Mouse (Mus musculus): ENCODE data around the gene Zmiz1. TPM values are rescaled to one million over a fixed set of nuclear protein-coding genes. Genes with fewer than 3 reads are reported as not detected.

The Zmiz1 gene
- total RNA-seq, 2 experiments from 2014 or later, result 27.4 to 34.5 TPM

DNA sequence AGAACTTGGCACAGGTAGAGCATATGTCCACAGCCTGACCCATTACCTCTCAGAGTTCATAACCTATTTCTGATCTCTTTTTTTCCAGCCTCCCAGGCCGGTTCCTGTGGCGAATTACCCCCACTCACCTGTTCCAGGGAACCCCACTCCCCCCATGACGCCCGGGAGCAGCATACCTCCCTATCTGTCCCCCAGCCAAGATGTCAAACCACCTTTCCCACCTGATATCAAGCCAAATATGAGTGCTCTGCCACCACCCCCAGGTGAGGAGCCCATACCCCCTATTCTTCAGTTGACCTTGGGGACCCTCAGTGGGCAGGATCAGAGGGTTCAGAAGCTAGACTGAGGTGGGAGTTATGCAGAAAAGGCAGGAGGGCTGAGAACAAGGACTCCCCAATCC, 192.1 kb downstream of the Zmiz1 start:
- TF ChIP-seq CTCF (IDR thresholded peaks at IDR 0.05), result no peak
- intact Hi-C loops (cut with DNase I), result no loop called here

DNA sequence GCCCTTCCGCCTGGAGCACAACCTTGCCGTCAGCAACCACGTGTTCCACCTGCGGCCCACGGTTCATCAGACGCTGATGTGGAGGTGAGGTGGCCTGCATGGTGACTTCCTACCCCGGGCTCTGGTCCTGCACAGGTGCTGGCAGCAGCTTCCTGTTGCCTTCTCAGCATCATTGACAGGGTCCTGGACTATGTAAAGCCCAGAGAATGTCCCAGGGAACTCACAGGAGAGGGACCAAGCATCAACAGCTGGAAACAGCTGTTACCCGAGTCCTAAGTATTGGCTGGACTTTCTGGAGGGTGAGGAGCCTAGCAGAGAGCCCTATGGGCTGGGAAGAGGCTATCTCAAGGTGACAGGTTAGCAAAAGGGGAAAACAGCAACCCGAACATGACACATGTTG, 192.9 kb downstream of the Zmiz1 start:
- no peak for TF ChIP-seq CTCF (IDR thresholded peaks at IDR 0.05)
- H3K4me3 ChIP-seq, result no peak overlapping the region
- no peak for DNase-seq
- intact Hi-C loops (cut with DNase I), result no loop called here
- no peak overlapping the region for H3K27ac ChIP-seq

More for the DNA sequence above, 192.1 kb downstream of the Zmiz1 start:
- Histone ChIP-seq H3K4me3 (no peak overlapping the region), H3K27ac (no peak overlapping the region)
- DNase-seq, result no peak

DNA sequence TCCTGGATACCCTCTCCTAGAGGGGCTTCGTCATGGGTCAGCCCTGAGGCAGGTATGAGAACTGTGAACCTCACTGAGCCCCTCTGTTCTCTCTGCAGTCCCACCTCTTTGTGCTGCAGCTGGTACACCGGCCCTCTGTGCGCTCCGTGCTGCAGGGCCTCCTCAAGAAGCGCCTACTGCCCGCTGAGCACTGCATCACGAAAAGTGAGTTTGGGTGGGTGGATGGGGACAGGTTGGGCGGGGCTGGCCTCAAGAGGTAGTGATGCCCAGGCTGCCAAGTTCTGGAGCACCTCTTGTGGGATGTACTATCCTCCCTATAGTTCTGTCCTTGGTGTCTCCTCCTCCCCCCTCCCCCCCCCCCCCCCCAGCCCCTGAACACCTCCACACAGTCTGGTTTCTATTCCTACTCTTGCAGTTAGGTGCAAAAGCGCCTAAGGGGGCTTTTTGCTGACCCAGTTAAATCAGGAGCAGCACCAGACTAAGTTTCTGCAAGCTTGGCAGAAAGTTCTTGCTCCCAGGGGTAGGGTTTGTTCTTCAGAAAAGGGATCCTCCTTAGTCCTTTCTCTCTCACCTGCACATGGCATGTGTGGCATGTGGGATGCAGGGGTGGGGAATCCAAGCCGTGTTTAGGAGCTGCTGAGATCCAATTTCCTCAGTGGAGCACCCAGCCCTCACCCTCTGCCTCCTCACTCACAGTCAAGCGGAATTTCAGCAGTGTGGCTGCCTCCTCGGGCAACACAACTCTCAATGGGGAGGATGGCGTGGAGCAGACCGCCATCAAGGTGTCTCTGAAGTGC, 195.6 kb downstream of the Zmiz1 start:
- TF ChIP-seq CTCF (IDR thresholded peaks at IDR 0.05), result no peak
- H3K4me3 ChIP-seq, result no peak overlapping the region
- intact Hi-C loops (cut with DNase I), result no loop called here
- DNase-seq, result no peak
- no peak overlapping the region for H3K27ac ChIP-seq

DNA sequence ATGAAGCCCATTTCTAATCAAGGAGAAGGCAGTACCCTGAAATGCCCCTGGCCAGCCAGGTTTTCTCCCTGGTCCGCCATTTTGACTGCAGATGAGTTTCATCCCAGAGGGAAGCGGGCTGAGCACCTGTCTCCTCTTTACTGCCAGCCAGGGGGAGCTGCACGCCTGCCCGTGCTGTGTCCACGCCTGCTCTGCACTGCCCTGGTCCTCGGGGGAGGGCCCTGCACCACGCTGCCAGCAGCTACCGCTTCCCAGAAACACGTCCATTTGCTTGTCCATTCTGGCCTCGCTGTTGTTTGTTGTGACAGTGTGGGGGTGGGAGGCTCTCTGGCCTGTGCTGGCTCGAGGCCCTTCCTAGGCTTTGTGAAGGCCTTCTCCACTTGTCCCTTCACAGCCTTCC, 201.7 kb downstream of the Zmiz1 start:
- intact Hi-C loops (cut with DNase I), result no loop called here
- no peak overlapping the region for H3K27ac ChIP-seq
- TF ChIP-seq CTCF (IDR thresholded peaks at IDR 0.05), result peak; percentile 32
- H3K4me3 ChIP-seq, result no peak overlapping the region
- peak; percentile 34 for DNase-seq

DNA sequence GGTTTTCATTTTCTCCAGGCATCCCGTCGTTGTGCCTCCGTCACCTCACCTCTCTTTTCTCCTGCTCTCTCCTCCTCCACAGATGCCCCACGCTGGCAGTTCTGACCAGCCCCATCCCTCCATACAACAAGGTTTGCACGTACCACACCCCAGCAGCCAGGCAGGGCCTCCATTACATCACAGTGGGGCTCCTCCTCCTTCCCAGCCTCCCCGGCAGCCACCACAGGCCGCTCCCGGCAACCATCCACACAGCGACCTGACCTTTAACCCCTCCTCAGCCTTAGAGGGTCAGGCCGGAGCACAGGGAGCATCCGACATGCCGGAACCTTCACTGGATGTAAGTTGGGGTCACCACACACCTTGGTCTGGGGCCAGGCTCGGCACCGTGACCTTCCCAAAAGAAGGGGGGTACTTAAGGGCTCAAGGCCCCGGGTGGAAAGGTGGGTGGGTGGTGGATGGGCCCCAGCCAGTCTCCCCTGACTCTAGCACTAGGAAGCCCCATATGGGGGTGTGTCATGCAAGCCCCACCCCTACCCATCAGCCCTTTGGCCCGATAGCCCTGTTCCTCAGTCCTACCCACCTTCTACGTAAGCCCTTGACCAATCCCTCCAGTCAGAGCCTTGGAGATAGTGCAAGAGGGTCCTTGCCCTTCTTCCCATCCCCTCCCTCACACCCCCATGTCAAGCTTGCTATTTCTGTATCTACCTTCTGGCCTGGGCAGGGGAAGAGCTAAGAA, 202.4 kb downstream of the Zmiz1 start:
- Histone ChIP-seq H3K4me3 (no peak overlapping the region), H3K27ac (no peak overlapping the region)
- intact Hi-C loops (cut with DNase I), result no loop called here
- DNase-seq, result no peak
- TF ChIP-seq CTCF (IDR thresholded peaks at IDR 0.05), result no peak

DNA sequence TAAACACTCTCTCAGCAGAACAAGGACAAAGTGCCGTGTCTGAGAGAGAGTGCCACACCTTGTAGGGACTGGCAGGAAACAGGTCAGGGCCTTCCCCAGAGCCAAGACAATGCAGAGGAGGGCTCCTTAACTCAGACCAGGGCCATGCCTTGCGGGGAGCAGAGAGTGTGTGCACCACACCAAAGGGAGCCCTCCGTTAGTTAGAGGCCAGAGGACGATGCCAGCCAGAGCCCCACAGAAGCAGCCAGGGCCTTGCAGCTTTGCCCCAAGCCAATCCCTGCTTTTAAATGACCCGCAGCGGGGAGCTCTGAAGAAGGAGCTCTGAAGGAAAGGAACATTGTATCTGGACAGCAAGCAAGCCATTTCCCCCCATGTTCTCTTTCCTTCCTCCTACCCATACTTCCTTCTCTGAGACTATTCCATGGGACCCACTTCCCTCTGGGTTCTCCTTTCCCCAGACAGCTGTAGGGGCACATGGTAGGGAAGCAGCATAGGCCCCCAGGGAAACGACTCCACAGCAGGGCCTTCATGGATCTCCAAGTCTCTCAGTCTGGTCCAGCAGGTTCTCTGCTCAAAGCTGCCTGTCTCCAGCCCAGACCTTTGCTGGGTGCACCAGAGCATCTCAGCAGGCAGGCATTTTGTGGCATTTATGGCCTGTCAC, 204.8 kb downstream of the Zmiz1 start:
- no peak overlapping the region for H3K4me3 ChIP-seq
- no peak for DNase-seq
- no peak overlapping the region for H3K27ac ChIP-seq
- no peak for TF ChIP-seq CTCF (IDR thresholded peaks at IDR 0.05)
- intact Hi-C loops (cut with DNase I), result loop anchor here (1.0 kb wide), 1 partner anchor 202 kb away; no protein-coding TSS in a partner anchor

DNA sequence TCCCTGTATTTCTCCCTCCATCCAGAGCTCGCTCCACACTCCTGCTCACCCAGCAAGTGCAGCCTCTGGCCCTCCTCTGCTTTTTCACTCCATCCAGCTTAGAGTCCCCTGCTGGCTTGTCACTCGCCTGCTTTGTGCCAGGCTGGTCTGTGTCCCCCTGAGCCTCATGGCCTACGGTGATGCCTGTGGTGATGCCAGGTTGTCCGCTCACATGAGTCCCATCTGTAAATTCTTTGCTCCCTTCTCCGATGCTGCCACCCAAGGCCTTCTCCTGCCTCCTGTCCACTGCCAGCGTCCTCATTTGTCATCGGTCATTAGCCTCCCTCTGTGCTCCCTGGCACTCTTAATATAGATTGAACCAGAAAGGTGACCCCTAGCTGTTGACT, 205.3 kb downstream of the Zmiz1 start:
- DNase-seq, result no peak
- Histone ChIP-seq H3K4me3 (no peak overlapping the region), H3K27ac (no peak overlapping the region)
- intact Hi-C loops (cut with DNase I), result no loop called here
- TF ChIP-seq CTCF (IDR thresholded peaks at IDR 0.05), result no peak

DNA sequence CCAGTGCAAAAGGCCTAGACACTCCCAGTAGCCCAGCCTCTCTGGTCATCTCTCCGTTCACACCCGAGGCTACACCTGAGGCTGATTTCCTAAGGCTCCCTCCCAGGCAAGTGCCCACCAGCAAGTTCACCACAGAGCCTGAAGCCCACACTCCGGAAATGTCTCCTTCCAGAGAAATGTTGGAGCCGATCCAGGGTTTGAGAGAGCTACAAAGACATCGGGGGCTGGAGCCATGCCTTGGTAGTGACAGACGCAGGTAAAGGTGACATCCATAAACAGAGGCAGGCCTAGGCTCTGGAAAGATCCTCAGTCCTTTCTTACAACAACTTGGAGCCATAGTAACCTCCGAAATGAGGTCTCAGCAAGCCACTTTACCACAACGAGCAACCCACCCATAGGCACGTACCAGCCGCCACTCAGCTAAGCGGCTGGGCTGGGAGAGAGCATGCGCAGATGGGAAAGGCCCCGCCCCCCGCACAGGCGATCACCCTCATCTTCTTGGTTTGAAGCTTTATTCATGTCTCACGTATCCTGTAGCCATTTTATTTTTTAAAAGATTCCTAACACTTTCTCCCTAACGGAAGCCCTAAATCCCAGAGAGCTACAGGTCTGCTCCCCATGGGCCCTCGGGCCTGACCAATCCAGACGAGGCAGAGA, 206.5 kb downstream of the Zmiz1 start:
- intact Hi-C loops (cut with DNase I), result no loop called here
- no peak for DNase-seq
- no peak overlapping the region for H3K27ac ChIP-seq
- no peak for TF ChIP-seq CTCF (IDR thresholded peaks at IDR 0.05)
- no peak overlapping the region for H3K4me3 ChIP-seq

DNA sequence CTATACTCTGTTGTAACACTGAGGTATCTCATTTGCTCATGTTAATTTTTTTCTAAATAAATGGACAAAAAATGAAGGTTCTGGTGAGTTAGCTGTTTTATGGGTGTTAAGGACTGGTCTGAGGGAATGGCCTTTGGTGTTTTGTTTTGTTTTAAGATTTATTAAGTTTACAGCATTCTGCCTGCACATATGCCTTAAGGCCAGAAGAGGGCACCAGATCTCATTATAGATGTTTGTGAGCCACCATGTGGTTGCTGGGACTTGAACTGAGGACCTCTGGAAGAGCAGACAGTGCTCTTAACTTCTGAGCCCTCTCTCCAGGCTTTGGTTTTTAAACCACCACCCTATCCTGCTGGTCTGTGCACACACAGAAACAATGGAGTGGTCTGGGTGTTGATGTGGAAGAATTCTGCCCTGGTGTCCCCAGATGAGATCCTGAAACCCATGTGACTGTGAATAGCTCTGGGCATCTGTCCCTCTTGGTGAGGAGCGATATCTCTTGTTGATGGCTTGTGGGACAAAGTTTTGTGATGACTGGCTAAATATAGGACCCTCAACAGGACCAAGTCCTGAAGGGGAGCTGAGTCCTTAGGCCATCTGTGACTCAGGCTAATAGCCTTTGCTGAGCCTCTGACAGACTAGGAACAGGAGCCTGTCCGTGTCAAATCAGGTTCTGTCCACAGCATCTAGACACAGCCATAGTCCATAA, 207.8 kb downstream of the Zmiz1 start:
- H3K27ac ChIP-seq, result no peak overlapping the region
- intact Hi-C loops (cut with DNase I), result no loop called here
- DNase-seq, result no peak

DNA sequence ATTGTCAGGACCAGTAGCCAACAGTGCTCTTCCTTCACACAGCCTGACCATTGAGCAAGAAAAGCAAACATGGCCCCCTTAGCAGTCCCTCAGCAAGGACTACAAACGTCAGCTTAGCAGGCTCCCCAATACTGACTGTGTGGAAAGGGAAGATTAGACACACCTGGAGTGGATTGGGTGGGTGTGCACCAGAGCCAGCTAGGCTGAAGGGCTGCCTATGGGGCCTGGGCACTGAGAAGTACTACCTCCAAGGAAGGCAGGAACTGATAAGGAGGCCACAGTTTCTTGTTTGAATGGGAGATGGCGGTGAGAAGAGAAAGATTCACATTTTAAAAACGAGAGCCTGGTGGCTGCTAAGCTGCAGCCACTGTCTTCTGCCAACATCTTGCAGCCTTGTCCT, 208.6 kb downstream of the Zmiz1 start:
- no peak for TF ChIP-seq CTCF (IDR thresholded peaks at IDR 0.05)
- intact Hi-C loops (cut with DNase I), result no loop called here
- Histone ChIP-seq H3K4me3 (no peak overlapping the region), H3K27ac (no peak overlapping the region)
- DNase-seq, result no peak

More for the DNA sequence above, 207.8 kb downstream of the Zmiz1 start:
- H3K4me3 ChIP-seq, result no peak overlapping the region
- TF ChIP-seq CTCF (IDR thresholded peaks at IDR 0.05), result peak; percentile 65

DNA sequence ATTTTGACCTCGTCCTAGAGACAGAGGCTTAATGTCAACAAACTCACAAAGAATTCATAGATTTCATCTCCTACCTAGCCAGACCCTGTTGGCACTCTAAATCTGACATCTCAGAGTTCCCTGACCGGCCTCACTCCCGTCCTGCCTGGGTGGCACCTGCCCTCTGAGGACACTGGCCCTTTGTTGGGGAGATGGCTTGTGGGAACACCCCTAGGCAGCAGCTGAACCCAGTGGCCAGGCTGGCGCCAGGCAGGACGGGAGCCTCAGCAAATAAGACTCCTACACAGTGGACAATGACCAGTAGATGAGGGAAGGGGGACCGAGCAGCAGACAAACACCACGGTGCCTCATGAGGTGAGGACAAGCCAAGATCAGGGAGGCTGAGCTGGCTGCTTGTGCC, 220.6 kb downstream of the Zmiz1 start:
- no peak for DNase-seq
- H3K4me3 ChIP-seq, result no peak overlapping the region
- intact Hi-C loops (cut with DNase I), result no loop called here
- TF ChIP-seq CTCF (IDR thresholded peaks at IDR 0.05), result no peak
- H3K27ac ChIP-seq, result no peak overlapping the region

DNA sequence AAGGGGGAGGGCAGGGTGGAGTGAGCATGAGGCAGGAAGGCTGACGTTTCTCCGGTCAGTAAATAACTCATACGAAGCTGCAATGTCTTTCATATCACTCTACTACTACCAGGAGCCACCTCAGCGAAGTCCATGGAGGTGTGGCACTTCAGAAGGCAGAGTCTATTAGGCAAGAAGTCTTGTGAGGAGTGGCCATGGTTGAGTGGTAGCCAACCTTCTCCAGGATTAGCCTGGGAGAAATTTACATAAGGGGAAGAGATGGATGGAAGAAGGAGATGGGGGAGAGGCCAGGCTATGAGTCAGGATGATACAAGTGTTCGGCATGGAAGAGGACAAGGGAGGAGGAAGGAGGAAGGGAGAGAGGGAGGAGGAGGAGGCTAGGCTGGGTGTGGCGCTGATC, 223.0 kb downstream of the Zmiz1 start:
- no peak overlapping the region for H3K4me3 ChIP-seq
- no peak for DNase-seq
- no peak for TF ChIP-seq CTCF (IDR thresholded peaks at IDR 0.05)
- no peak overlapping the region for H3K27ac ChIP-seq
- intact Hi-C loops (cut with DNase I), result no loop called here

Data from gastrocnemius, adult 2 months (tissue).